Mouse (Mus musculus) c-Kit-negative CD71-positive TER-119-positive erythroid progenitor cells, embryonic 14.5 days (primary cell): ENCODE measurements around the gene Cfap61.

Experiments used
- DNase-seq: peaks from one replicate; pipeline ENCODE4 v3.0.0-alpha.2; 2013; ENCODE audit warnings: low read depth, low spot score

Cfap61 gene

DNA sequence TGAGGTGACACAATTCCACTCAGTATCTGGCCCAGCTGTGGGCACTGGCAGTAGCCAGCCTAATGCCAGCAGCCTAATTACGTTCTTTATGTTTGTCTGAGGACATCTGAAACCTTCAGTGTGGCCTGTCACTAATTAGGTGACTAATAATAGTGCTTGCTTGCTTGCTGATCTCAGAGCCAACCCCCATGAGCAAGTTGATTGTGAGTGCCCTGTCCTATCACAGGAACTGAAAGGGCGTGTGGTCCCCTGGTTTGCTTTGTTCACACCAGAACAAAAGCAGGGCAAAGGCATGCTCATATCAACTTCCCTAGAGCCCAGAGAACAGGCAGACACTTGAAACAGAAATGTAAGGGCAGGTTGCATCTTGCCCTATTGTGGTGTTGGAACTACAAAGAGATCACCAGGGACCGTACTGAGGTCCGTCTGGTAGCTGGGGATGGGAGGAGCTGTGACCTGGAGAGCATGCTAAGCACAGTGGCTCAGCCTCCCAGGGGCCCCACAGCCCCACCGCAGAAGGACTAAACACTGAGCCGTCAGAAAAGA lies 148.8 kb downstream of the Cfap61 start:
- no peak for DNase-seq

- no peak for DNase-seq
These were observed 152.8 kb downstream of the Cfap61 start for GRCm38 (mm10) chr2:146087411-146087810.

GRCm38 (mm10) chr2:146089157-146089692 lies 154.6 kb downstream of the Cfap61 start:
- DNase-seq = no peak

DNA sequence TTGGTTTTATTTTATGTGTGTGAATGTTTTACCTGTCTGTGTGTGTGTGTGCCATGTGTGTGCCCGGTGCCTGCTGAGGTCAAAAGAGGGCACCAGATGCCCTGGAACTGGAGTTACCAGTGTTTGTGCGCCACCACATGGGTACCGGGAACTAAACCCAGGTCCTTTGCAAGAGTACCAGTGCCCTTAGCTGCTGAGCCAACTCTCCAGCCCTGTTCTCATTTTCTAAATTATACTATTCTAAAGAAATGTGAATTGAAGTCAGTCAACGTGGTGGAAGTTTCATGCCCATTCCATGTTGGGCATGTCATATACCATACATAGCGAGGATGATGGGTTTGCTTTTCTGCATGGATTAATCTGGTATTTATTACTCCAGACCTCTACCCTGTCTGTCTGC lies 162.9 kb downstream of the Cfap61 start:
- no peak for DNase-seq

DNA sequence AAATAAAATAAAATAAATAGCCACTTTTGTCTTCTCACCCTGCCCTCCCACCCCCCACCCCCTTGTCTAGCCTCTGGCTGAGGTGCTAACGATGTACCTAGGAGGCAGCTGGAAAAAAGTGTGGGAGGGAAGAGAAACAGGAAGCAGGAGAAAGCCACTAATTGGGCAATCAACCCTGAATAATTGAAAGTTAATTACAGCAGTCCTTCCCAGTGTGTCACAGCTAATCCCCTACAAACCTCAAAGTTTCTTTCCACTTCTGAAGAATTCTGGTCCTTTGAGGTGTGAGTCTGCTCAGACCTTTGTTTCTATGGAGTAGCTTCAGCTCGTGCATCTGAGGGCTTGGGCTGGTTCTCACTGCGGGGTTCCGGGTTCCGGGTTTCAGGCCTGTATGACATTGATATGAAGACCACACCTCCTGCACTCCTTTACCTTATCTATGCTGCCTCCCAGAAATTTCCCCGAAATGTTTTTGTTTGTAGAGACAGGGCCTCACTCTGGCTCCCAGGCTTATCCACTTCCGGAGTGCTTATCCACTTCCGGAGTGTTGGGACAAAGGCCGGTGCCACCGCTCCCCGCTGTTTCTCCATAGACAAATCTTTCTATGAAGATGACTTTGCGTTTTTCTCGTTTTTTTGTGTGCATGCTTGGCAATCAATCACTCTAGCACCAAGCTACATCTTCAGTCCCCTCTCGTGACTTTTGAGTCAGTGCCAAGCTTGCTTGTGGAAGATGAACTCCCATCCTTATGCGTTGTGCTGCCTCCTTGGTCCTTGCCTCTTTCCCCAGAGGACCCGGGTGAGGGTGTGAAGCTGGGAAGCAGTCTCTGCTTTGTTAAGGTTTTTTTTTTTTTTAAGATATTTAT lies 164.5 kb downstream of the Cfap61 start:
- DNase-seq = peak; percentile 12

DNA sequence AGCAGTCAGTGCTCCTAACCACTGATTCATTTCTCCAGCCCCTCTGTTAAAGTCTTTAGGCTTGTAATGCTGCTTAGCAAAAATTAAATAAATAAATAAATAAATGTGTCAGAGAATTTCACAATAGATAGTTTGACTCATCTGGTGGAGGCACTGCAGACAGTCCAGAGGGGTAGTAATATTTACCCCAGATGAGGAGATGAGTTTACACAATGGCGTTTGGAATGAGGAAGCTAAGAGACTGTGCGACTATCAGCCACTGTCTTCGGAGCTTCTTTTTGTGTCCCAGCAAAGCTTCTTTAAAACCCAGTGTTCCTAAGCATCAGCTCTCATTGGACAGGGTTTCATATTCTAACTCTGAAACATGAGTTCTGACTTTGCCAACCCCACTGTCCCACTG lies 165.3 kb downstream of the Cfap61 start:
- DNase-seq = no peak

DNA sequence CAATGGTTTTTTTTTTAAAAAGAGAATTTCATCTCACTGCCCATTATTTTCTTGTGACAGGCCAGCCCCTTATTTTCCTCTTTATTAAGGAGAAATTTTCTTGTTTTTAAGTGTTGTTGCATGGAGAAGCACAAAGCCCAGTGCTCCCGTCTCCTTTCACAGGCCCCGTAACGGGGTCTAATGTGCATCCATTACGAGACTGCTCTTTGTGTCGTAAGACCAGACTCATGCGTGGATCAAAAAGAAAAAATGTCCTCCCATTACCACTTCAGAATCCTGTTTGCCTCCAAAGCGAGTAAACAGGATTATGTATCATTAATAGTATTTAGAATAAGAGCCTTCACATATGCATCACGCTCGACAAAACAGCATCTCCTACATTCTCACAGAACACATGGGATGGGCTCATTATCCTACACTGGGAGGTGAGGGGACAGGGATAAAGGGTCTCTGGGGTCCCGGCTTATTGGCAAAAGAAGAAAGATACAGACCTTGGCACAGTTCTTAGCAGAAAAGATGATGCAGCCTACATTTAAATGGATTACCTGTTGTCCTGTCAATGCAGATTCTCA lies 166.0 kb downstream of the Cfap61 start:
- no peak for DNase-seq

DNA sequence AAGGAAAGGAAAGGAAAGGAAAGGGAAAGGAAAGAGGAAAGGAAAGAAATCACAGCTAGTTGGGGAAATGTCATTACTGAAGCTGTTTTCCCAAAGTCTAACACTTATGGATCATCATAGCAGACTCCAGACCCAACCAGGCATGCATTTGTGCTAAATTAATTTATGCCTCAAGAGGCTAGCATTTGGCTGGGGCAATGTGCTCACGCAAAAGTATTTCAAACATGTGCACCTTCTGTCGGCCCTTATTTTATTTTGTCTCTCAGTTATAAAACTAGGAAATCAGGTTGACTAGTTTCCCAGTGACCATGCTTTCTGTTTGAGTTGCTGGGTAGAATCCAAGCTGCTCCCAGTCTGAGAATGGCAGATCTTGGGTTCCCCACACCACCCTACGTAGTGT lies 168.0 kb downstream of the Cfap61 start:
- no peak for DNase-seq

- DNase-seq = no peak
These were observed 170.8 kb downstream of the Cfap61 start for GRCm38 (mm10) chr2:146105341-146105740.

DNA sequence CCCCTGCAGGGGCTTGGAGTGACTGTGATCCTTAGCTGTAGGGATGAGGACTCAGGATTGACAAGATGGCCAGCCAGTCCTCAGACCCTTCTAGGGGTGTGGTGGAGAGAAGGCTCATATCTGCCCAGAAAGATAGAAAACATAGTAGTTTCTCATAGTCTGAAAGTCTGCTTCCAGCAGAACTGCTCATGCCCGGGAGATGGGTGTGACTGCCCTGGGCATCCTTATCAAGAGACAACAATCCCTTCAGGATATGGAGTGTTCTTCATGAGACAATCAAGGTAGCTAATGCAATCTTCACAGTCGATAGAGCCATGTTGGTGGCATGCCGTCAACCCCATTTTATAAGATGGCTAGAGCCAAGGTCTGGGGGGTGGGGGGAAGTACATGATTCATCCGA lies 173.4 kb downstream of the Cfap61 start:
- no peak for DNase-seq

DNA sequence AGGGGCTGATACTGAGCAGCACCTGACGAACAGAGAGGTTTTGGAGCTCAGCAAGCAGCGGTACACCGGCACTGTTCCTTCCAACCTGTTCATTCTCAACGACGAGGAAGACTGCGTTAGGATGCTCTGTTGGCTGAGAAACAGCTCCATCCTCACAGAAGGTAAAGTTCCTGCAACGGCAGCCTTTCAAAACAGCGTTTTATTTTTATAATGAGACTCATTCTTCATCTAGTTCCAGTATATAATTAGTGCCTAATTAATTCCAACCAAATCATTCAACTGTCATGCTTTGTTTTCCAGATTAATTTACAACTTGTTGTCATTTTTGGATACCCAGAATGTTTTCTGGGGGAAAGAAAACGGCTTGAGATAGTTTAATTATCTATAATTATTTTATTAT lies 175.3 kb downstream of the Cfap61 start:
- no peak for DNase-seq

DNA sequence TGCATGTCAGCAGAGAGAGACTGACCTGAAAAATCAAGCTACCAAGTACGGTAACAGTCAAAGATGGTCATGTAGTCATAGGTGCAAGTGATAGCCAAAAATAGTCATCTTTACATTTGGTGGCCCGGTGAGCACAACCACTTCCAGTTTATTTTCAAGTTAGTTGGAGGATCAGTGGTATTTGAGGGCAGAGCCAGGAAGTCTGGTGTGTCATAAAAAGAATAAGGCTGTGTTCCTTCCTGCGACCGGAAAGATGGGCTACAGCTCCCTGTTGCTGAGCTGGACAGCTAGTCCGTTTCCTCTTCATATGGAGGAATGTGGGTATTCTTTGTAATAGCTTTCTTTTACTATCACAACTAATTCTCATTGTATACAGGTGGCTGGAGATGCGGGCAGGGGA lies 181.7 kb downstream of the Cfap61 start:
- no peak for DNase-seq

DNA sequence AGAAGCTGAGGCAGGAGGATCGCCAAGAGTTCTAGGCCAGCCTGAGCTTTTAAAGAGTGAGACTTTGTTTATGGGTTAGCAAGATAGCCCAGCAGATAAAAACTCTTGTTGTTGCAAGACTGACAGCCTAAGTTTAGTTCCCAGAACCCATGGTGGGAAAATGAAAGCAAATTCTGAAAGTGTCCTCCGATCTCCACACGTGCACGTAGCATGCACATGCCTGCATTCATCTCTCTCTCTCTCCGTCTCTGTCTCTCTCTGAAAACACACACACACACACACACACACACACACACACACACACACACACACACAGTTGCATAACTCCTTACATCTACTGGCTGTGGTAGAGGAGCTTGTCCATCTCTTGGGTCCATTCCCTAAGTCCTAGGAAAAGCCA lies 182.1 kb downstream of the Cfap61 start:
- DNase-seq = no peak

DNA sequence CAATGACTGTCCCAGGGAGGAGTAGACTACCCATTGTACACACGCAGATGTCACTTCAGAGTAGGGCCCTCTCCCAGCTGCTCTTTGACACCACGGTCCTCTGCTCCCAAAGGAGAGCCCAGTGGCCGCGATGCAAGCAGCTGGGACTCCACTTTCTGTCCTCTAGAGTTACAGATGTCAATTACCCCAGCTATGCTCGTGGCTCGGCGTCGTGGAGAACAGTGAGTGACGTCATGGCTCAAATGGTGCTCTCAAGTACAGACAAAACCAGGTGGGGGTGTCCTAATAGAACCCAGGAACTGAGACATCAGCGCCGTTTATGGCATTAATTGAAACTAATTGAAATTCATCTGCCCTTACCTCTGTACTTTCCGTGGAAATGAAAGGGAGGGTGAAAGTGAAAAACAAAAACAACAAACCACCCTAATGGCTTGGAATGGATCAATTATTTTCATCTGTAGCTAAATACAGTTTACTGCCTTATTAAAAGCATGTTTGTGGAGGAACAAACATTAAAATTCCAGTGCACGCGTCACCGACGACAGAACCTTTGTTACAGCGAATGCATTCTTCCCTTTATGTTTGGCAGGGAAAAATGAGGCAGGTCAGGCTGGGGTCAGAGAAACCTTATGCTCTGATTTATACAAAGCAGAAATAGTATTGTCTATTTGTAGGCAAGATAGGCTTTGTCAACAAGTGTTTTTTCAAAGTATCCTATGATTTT lies 182.8 kb downstream of the Cfap61 start:
- no peak for DNase-seq

GRCm38 (mm10) chr2:146117915-146118403 lies 183.4 kb downstream of the Cfap61 start:
- DNase-seq = no peak

DNA sequence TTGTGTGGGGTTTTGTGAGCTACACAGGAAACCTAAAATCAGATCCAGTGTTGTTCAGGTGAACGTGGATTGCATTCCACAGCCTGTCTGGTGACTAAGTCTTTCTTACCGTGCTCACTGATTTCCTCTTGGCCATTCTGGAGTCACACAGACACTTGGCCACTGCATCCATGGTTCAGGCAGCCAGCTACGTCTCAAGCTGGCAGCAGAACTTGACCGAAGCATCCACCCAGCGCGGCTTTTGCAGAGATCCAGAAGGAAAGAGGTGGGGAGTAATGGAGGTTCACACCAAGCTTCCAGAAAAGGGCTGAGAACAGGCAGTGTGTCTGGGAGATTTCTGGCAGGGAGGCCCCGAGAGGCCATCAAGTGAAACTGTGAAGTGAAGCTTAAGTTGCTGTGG lies 187.0 kb downstream of the Cfap61 start:
- no peak for DNase-seq

GRCm38 (mm10) chr2:146125129-146125528 lies 190.5 kb downstream of the Cfap61 start:
- no peak for DNase-seq

DNA sequence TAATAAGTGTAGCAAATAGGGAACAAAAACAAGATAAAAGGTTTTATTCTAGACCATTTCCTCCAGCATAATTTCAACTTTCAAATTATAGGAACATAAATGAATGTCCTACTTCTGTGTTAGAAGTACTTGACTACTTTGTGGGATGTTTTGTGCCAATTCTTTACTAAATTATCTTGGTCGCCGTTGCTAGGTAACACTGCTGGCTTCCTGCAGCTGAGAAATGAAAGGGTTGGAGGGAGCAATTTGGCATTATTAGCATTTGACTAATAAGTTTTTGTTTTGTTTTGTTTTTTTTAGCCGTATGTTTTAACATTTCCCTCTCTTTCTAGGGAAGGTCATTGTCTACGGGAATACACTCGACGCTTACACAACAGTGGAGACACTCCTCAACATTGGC lies 194.0 kb downstream of the Cfap61 start:
- no peak for DNase-seq

DNA sequence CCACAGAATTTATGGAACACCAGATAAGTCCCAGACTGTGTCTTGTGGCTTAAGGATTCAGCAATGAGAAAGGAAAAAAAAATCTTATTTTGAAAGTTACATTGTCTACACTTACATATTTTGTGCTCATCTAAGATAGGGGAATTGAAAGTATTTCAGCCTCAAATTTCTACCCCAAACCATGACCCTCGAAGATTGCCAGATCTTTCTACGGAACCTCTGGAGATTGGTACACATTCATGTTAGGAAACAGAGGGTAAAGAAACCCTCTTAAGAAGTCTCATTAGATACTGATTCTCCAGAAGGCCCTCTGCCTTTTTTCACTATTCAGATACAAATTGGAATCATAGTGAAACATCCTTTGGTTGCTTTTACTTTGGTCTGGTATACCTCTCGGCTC lies 195.9 kb downstream of the Cfap61 start:
- DNase-seq = no peak

DNA sequence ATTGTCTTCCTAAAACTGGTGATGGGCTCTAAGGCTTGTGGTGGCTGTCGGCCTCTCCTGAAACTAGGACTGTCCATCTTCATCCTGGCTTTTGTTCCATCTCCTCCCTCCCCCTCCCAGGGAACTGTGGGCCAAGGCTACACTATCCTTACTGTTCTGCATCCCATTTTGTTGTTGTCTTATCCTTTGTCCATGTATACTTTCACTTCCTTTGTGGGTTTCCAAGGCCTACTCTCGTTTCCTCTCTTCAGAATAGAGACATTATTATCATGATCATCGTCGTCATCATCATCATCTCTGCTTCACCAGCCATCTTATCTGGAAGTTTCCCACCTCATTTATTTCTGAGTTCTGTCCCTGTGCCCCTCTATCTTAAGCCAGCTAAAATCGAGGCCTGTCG lies 199.7 kb downstream of the Cfap61 start:
- no peak for DNase-seq

GRCm38 (mm10) chr2:146140711-146141110 lies 206.1 kb downstream of the Cfap61 start:
- DNase-seq = no peak

- DNase-seq = no peak
These were observed 212.7 kb downstream of the Cfap61 start for GRCm38 (mm10) chr2:146147306-146147705.
